Mouse (Mus musculus): Measurements from ENCODE around the gene Phf21a. TPM values are rescaled to one million over a fixed set of nuclear protein-coding genes. Genes with fewer than 3 reads are reported as not detected.
A peak's percentile ranks its signal among the peaks of the same experiment; 100 is the strongest.

Phf21a gene
- total and polyA plus RNA-seq, 3 experiments: 8.8 to 76.4 (median 26.8) TPM

GRCm38 (mm10) chr2:92367383-92368029, 274.6 kb downstream of the Phf21a start:
- TF ChIP-seq POLR2AphosphoS5 (IDR thresholded peaks at IDR 0.05; ENCODE audit: insufficient replicate concordance, low read depth, low read length) (no peak), GATA1 (IDR thresholded peaks at IDR 0.05; ENCODE audit: borderline replicate concordance, low read length) (no peak), CTCF (IDR thresholded peaks at IDR 0.05; ENCODE audit: low read depth, low read length) (no peak), TAL1 (conservative IDR thresholded peaks at IDR 0.05; ENCODE audit: low read depth, low read length) (no peak), GATA2 (IDR thresholded peaks at IDR 0.05; ENCODE audit: borderline replicate concordance, low read depth, low read length) (no peak)
- Histone ChIP-seq H3K9me3 (replicated peaks) (no peaks in the 10 kb centered on the region), H3K27me3 (ENCODE audit: insufficient read depth, low read length) (peaks cover 74% of the 10 kb centered on the region), H3K36me3 (replicated peaks) (peaks cover 6% of the 10 kb centered on the region), H3K4me1 (ENCODE audit: insufficient read depth, low read depth, low read length) (peaks cover 11% of the 10 kb centered on the region; the same call in 1 of the 2 replicates), H3K4me3 (ENCODE audit: low read depth, low read length) (no peak overlapping the region)
- no peak for DNase-seq (ENCODE audit: low spot score)
- no peak for ATAC-seq (ENCODE audit: extremely low read depth, insufficient number of reproducible peaks, low FRiP score, poor library complexity, severe bottlenecking)

DNA sequence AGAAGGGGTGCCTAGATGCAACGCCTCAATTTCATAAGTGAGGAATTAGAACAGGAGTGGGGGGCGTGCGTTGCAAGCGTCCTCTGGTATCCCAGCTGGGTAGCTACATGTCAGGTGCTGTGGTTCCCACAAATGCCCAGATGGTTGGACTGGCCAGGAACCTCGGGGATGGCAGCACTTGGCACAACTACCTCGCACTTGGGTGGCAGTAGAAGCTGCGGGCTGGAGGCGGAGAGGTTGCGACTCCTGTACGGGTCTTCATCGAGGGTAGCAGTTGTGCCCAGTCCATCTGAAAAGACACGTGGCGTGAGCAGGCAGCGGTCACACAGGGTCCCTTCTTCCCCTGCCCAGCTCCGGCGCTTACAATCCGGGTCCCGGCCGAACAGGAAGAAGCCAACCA, 277.5 kb downstream of the Phf21a start:
- Histone ChIP-seq H3K27me3 (ENCODE audit: insufficient read depth, low read length) (peaks cover 67% of the 10 kb centered on the region), H3K36me3 (replicated peaks) (no peaks in the 10 kb centered on the region), H3K9me3 (replicated peaks) (no peaks in the 10 kb centered on the region), H3K4me3 (ENCODE audit: low read depth, low read length) (no peak overlapping the region), H3K4me1 (ENCODE audit: insufficient read depth, low read depth, low read length) (peaks cover 28% of the 10 kb centered on the region)
- no peak for TF ChIP-seq GATA2 (IDR thresholded peaks at IDR 0.05; ENCODE audit: borderline replicate concordance, low read depth, low read length)
- DNase-seq (ENCODE audit: low spot score): no peak
- ATAC-seq (ENCODE audit: extremely low read depth, insufficient number of reproducible peaks, low FRiP score, poor library complexity, severe bottlenecking): no peak

- peak overlapping the region; percentile 11; the same call in 1 of the 2 replicates for H3K4me3 ChIP-seq (ENCODE audit: low read depth, low read length)
- no peaks in the 10 kb centered on the region for H3K9me3 ChIP-seq (replicated peaks)
- peaks cover 33% of the 10 kb centered on the region for H3K4me1 ChIP-seq (ENCODE audit: insufficient read depth, low read depth, low read length)
- no peak for ATAC-seq (ENCODE audit: extremely low read depth, insufficient number of reproducible peaks, low FRiP score, poor library complexity, severe bottlenecking)
- H3K27me3 ChIP-seq (ENCODE audit: insufficient read depth, low read length): peaks cover 61% of the 10 kb centered on the region
- DNase-seq (ENCODE audit: low spot score): no peak
- H3K36me3 ChIP-seq (replicated peaks): no peaks in the 10 kb centered on the region
- TF ChIP-seq POLR2AphosphoS5 (IDR thresholded peaks at IDR 0.05; ENCODE audit: insufficient replicate concordance, low read depth, low read length) (no peak), GATA1 (IDR thresholded peaks at IDR 0.05; ENCODE audit: borderline replicate concordance, low read length) (no peak), GATA2 (IDR thresholded peaks at IDR 0.05; ENCODE audit: borderline replicate concordance, low read depth, low read length) (no peak), TAL1 (conservative IDR thresholded peaks at IDR 0.05; ENCODE audit: low read depth, low read length) (no peak), CTCF (IDR thresholded peaks at IDR 0.05; ENCODE audit: low read depth, low read length) (no peak)
Observed at GRCm38 (mm10) chr2:92370821-92371805, 278.2 kb downstream of the Phf21a start.

GRCm38 (mm10) chr2:92371971-92372690, 279.2 kb downstream of the Phf21a start:
- no peaks in the 10 kb centered on the region for H3K9me3 ChIP-seq (replicated peaks)
- no peak overlapping the region for H3K4me3 ChIP-seq (ENCODE audit: low read depth, low read length)
- peaks cover 9% of the 10 kb centered on the region for H3K36me3 ChIP-seq (replicated peaks)
- no peak for ATAC-seq (ENCODE audit: extremely low read depth, insufficient number of reproducible peaks, low FRiP score, poor library complexity, severe bottlenecking)
- DNase-seq (ENCODE audit: low spot score): no peak
- TF ChIP-seq CTCF (IDR thresholded peaks at IDR 0.05; ENCODE audit: low read depth, low read length) (no peak), GATA2 (IDR thresholded peaks at IDR 0.05; ENCODE audit: borderline replicate concordance, low read depth, low read length) (no peak), GATA1 (IDR thresholded peaks at IDR 0.05; ENCODE audit: borderline replicate concordance, low read length) (no peak), TAL1 (conservative IDR thresholded peaks at IDR 0.05; ENCODE audit: low read depth, low read length) (no peak), POLR2AphosphoS5 (IDR thresholded peaks at IDR 0.05; ENCODE audit: insufficient replicate concordance, low read depth, low read length) (no peak)
- H3K4me1 ChIP-seq (ENCODE audit: insufficient read depth, low read depth, low read length): peaks cover 42% of the 10 kb centered on the region
- H3K27me3 ChIP-seq (ENCODE audit: insufficient read depth, low read length): peaks cover 53% of the 10 kb centered on the region

DNA sequence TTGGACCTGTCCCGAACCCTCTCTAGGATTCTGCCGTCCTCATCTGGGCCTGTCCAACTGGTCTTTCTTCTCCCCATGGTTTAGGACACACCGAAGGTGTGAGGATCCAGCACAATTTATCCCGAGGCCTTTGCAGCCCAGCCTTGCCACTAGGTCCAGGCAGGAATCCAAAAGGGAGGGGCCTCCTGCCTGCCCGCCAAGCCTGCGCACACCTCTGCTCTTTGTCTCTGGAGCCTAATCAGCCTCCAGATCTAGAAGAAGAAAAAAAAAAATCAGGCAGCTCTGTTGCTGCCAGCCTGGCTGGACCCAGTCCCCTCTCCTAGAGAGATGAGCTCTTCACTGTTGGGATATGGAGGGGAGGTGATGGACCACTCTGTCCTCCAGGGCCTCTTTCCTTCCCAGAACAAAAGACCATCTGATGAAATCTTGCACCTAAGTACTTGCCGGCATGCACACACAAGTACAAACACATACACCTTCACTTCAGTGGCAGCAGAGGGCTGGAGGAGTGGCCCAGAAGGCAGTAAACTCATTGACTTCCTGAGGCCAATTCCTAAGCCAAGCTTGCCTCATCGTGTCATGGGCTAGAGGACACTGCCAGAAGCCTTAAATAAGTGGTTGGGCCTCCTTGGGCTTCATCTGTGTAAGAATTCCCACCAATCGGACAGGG, 280.0 kb downstream of the Phf21a start:
- peaks cover 16% of the 10 kb centered on the region for H3K36me3 ChIP-seq (replicated peaks)
- peaks cover 42% of the 10 kb centered on the region for H3K4me1 ChIP-seq (ENCODE audit: insufficient read depth, low read depth, low read length)
- DNase-seq (ENCODE audit: low spot score) (no peak), ATAC-seq (ENCODE audit: extremely low read depth, insufficient number of reproducible peaks, low FRiP score, poor library complexity, severe bottlenecking) (no peak)
- H3K4me3 ChIP-seq (ENCODE audit: low read depth, low read length): no peak overlapping the region
- TF ChIP-seq TAL1 (conservative IDR thresholded peaks at IDR 0.05; ENCODE audit: low read depth, low read length): no peak
- no peak for TF ChIP-seq GATA1 (IDR thresholded peaks at IDR 0.05; ENCODE audit: borderline replicate concordance, low read length)
- TF ChIP-seq CTCF (IDR thresholded peaks at IDR 0.05; ENCODE audit: low read depth, low read length): no peak
- TF ChIP-seq POLR2AphosphoS5 (IDR thresholded peaks at IDR 0.05; ENCODE audit: insufficient replicate concordance, low read depth, low read length): no peak
- no peak for TF ChIP-seq GATA2 (IDR thresholded peaks at IDR 0.05; ENCODE audit: borderline replicate concordance, low read depth, low read length)
- peaks cover 47% of the 10 kb centered on the region for H3K27me3 ChIP-seq (ENCODE audit: insufficient read depth, low read length)
- no peaks in the 10 kb centered on the region for H3K9me3 ChIP-seq (replicated peaks)

All from G1E (cell line).